Mouse (Mus musculus) brown adipose tissue, adult 24 weeks (tissue): ENCODE results near the gene Kremen1. TPM values are rescaled to one million over a fixed set of nuclear protein-coding genes. Genes with fewer than 3 reads are reported as not detected.

ENCODE experiments used
- H3K27ac ChIP-seq: fragments of 200-500 bp; replicated peaks from 2 replicates; pipeline ENCODE4 v1.5.1; 2012; ENCODE audit warnings: low read depth, mild to moderate bottlenecking, low read length
- H3K4me1 ChIP-seq: fragments of 200-500 bp; 2 replicates; pipeline ENCODE4 v1.6.1; 2012; ENCODE audit warnings: low read length, mixed read lengths; ENCODE audit not compliant: control insufficient read depth, insufficient read depth, insufficient read length
- H3K4me3 ChIP-seq: fragments of 200-500 bp; 2 replicates; pipeline ENCODE4 v1.5.1; 2012; ENCODE audit warnings: low read depth, mild to moderate bottlenecking, low read length, moderate library complexity; ENCODE audit not compliant: insufficient read depth
- polyA plus RNA-seq: library from polyadenylated mRNA; stranded (reverse); fragments of >200 nt; gene quantifications from 2 replicates; pipeline ENCODE4 v1.2.4, GENCODE M21; 2012; ENCODE audit not compliant: missing spikeins, insufficient read depth, insufficient read length

Gene Kremen1
- polyA plus RNA-seq = 4.8 and 5.7 TPM in 2 replicates

- H3K27ac ChIP-seq = 0 out of 2 replicates have a peak within 1 kb of the TSS, but pooled peaks have one; percentile 19
- H3K4me1 ChIP-seq = peaks cover 4% of the 10 kb centered on the region
- peak within 1 kb of the TSS; percentile 99 for H3K4me3 ChIP-seq
Measured at GRCm38 (mm10) chr11:5261508-5262392, at the start of gene Kremen1. Gene Kremen1 (minus strand): TSS chr11:5261558.

- Histone ChIP-seq H3K4me3 (no peak overlapping the region), H3K27ac (no peak overlapping the region), H3K4me1 (no peaks in the 10 kb centered on the region)
Measured at GRCm38 (mm10) chr11:5307024-5307905, 45.9 kb upstream of the Kremen1 start.

GRCm38 (mm10) chr11:5306017-5306416 is 44.7 kb upstream of the Kremen1 start:
- no peak overlapping the region for H3K4me3 ChIP-seq
- H3K27ac ChIP-seq = no peak overlapping the region
- no peaks in the 10 kb centered on the region for H3K4me1 ChIP-seq

GRCm38 (mm10) chr11:5304526-5304925 is 43.2 kb upstream of the Kremen1 start:
- Histone ChIP-seq H3K27ac (no peak overlapping the region), H3K4me3 (no peak overlapping the region), H3K4me1 (no peaks in the 10 kb centered on the region)

- H3K4me3 ChIP-seq = no peak overlapping the region
- no peak overlapping the region for H3K27ac ChIP-seq
- H3K4me1 ChIP-seq = peaks cover 11% of the 10 kb centered on the region; the same call in 1 of the 2 replicates
Measured at GRCm38 (mm10) chr11:5298007-5298372, 36.6 kb upstream of the Kremen1 start.

GRCm38 (mm10) chr11:5297148-5298006 is 36.0 kb upstream of the Kremen1 start:
- Histone ChIP-seq H3K27ac (no peak overlapping the region), H3K4me3 (no peak overlapping the region)

GRCm38 (mm10) chr11:5296576-5297115 is 35.3 kb upstream of the Kremen1 start:
- H3K27ac ChIP-seq = no peak overlapping the region

More at GRCm38 (mm10) chr11:5297148-5298006, 36.0 kb upstream of the Kremen1 start:
- H3K4me1 ChIP-seq = peaks cover 11% of the 10 kb centered on the region; the same call in 1 of the 2 replicates

GRCm38 (mm10) chr11:5294805-5295204 is 33.4 kb upstream of the Kremen1 start:
- no peak overlapping the region for H3K27ac ChIP-seq
- no peak overlapping the region for H3K4me3 ChIP-seq

More at GRCm38 (mm10) chr11:5296576-5297115, 35.3 kb upstream of the Kremen1 start:
- peaks cover 11% of the 10 kb centered on the region; the same call in 1 of the 2 replicates for H3K4me1 ChIP-seq
- no peak overlapping the region for H3K4me3 ChIP-seq

GRCm38 (mm10) chr11:5290691-5291090 is 29.3 kb upstream of the Kremen1 start:
- Histone ChIP-seq H3K4me1 (peaks cover 1% of the 10 kb centered on the region; the same call in 1 of the 2 replicates), H3K4me3 (no peak overlapping the region), H3K27ac (no peak overlapping the region)

More at GRCm38 (mm10) chr11:5294805-5295204, 33.4 kb upstream of the Kremen1 start:
- peaks cover 11% of the 10 kb centered on the region; the same call in 1 of the 2 replicates for H3K4me1 ChIP-seq

GRCm38 (mm10) chr11:5289826-5290580 is 28.6 kb upstream of the Kremen1 start:
- H3K27ac ChIP-seq = no peak overlapping the region

GRCm38 (mm10) chr11:5283987-5284386 is 22.6 kb upstream of the Kremen1 start:
- no peaks in the 10 kb centered on the region for H3K4me1 ChIP-seq
- no peak overlapping the region for H3K4me3 ChIP-seq
- H3K27ac ChIP-seq = no peak overlapping the region

More at GRCm38 (mm10) chr11:5289826-5290580, 28.6 kb upstream of the Kremen1 start:
- H3K4me1 ChIP-seq = no peaks in the 10 kb centered on the region
- H3K4me3 ChIP-seq = no peak overlapping the region

GRCm38 (mm10) chr11:5280932-5281331 is 19.6 kb upstream of the Kremen1 start:
- no peak overlapping the region for H3K27ac ChIP-seq
- no peaks in the 10 kb centered on the region for H3K4me1 ChIP-seq
- no peak overlapping the region for H3K4me3 ChIP-seq

GRCm38 (mm10) chr11:5278463-5278862 is 17.1 kb upstream of the Kremen1 start:
- Histone ChIP-seq H3K4me3 (no peak overlapping the region), H3K4me1 (no peaks in the 10 kb centered on the region), H3K27ac (no peak overlapping the region)
